Mouse (Mus musculus) thymus, postnatal 14 days (tissue): Measurements from ENCODE around the gene Tmc2.

Source experiments
- DNase-seq: peaks from one replicate; pipeline ENCODE4 v3.0.0; 2021

The Tmc2 gene

DNA sequence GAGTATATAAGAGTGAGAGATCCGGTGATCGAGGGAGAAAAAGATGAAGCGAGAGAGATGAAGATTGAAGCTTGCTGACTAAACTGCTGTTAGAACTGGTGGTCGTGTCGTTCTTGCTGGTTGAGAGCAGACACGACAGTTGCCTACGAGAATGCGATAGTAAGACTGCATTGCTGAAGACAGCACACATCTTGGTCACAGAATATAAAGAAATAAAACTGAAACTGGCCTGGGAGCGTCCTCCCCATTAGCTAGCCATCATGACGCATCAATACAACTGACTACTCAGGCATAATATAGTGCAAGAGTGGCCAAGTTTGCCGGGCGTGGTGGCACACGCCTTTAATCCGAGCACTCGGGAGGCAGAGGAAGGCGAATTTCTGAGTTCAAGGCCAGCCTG, at the start of gene Tmc2:
Gene Tmc2 (plus strand): TSS at position 301 of the 400 bp plus-strand sequence.
- DNase-seq = no peak

- no peak for DNase-seq
Observed at GRCm38 (mm10) chr2:130146089-130146668, 48.8 kb upstream of the Tmc2 start.

GRCm38 (mm10) chr2:130155171-130155570, 39.8 kb upstream of the Tmc2 start:
- no peak for DNase-seq

DNA sequence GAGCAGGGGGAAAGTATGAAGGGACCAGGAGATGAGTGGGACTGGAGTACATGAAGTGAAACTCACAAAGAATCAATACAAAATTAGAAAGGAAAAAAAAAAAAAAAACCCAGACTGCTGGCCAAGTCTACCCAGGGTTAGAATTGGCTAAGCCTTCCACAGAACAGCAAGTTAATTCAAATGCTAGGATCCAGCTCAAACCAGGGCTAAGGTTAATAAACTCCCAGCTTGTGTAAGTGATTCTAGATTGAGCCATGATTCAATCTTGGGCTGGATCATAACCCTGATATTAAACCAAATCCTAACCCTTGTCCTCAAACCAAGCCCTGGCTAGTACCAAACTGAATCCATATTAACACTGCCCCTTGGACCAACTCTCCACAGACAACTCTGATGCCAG, 39.1 kb upstream of the Tmc2 start:
- DNase-seq = no peak

DNA sequence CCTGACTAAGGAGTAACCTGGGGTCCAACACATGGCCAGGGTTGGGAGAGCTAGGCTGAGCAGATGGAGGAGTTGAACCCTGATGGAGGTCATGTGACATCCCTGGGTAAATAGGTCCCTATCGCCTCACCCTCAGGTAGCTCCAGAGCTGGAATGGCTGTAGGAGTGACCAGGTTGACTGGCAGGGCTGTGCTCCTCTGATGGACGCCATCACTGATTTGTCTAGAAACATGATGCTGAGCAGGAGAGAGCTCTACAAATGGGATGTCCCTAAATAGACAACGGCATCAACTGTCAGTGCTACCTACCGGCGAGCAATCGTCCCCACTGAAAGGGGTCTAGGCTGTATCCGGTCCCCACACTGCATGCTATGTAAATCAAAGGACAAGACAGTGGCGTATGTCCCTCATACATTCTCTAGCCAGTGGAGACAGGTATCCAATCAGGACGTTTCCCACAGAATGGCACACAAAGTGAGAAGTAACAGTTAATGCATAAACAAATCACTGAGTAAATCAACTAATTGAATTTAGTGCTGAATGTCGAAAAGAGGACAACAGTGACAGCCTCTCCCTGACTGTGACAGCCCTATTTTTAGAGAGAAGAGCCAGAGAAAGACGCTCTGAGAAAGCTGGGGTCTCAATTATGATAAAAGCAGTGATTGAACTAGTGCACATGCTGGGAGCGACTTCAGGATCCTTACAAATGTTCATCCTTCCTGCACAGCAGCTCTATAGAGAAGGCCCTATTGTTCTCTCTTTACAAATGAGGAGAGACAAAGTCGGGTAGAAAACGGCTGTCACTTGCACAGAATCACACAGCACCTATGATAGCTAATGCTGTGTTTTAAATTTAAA, 37.5 kb upstream of the Tmc2 start:
- no peak for DNase-seq

GRCm38 (mm10) chr2:130158088-130158437, 36.9 kb upstream of the Tmc2 start:
- DNase-seq = no peak

DNA sequence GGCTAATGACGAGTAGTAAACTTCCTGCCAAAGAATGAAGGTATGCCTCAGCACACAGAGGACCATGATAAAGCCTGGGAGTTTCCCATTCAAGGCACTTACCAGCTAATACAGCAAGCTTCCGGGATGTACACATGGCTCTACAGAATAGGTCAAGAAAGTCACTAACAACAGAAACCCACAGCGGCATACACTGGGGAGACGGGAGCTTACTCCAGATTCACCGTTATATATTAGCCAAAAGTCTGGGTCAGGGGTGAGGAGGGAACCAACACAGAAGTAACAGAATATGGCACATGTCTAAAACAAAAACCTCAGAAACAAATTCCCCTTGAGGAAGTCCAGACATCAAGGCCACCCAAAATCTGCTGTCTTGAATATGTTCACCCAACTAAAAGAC, 32.3 kb upstream of the Tmc2 start:
- DNase-seq = no peak

DNA sequence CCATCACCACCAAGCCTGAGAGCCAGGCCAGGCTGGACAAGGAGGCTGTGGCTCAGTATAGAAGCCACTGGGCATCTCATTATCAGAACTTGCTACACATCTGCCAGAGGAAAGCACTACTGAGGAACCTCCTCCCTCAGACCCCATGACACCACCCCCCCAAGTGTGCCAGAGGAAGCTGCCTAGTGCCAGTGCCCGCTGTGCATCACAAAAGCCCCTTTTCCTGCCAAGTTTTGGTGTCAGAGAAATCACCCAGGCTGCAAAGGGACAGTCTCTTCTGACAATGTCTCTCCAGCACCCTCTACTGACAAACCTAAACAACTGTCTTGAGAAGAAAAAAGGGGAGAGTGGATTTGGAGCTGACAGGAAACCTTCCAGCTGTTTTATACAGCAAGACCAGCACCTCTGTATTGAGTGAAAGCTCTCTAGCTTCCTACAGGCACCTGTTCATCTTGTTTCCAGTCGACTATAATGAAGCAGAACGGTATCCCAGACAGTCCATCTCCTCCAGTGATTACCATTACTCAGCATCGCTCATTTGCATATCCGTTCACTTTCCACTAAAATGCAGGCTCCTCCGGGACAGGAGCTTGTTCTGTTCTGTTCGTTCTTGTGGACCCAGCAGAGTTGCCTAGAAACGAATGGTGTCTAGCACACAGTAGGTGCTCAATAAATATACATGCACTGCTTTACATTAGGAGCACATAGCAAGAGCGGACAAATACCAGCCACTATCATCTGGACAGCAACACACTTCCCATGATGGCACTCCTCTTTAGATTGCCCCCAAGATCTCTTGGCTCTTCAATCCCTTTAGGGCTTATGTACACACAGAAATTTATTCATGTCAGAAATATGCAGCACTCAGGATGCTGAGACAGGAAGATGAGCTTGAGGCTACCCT, 28.4 kb upstream of the Tmc2 start:
- peak; percentile 13 for DNase-seq

GRCm38 (mm10) chr2:130167861-130168260, 27.1 kb upstream of the Tmc2 start:
- DNase-seq = peak; percentile 39

GRCm38 (mm10) chr2:130171674-130172073, 23.3 kb upstream of the Tmc2 start:
- no peak for DNase-seq

- no peak for DNase-seq
Observed at GRCm38 (mm10) chr2:130176820-130177219, 18.2 kb upstream of the Tmc2 start.

- DNase-seq = no peak
Observed at GRCm38 (mm10) chr2:130178381-130178705, 16.7 kb upstream of the Tmc2 start.

- peak; percentile 83 for DNase-seq
Observed at GRCm38 (mm10) chr2:130178706-130179506, 16.1 kb upstream of the Tmc2 start, which contains the start of gene Snrpb. Snrpb (minus strand) TSS chr2:130179403.

DNA sequence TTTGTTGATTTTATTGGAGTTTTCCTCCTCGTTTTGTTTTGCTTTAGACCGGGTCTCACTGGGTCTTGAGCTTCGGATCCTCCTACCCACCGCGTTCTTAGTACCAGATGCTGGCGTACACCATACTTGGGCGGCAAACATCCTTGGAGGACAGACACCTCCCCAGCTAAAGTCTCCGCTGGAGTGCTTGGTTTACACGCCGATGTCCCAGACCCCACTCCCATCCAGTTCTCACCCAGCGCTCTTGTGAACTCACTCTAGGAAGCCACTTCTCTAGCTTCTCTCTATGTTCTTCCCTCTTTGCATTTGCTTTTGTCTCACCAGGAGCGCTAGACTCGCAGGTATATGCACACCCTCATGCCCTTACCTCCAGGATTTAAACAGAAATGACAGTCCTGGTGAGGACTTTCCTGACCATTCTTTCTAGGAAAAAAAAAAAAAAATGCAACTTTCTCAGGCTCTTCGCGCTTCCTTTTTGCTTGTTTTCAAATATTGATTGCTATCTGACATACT, 15.4 kb upstream of the Tmc2 start:
- DNase-seq = no peak

GRCm38 (mm10) chr2:130188391-130188790, 6.6 kb upstream of the Tmc2 start:
- DNase-seq = no peak

GRCm38 (mm10) chr2:130200961-130201360, 6.0 kb downstream of the Tmc2 start:
- DNase-seq = no peak

GRCm38 (mm10) chr2:130207376-130207775, 12.4 kb downstream of the Tmc2 start:
- DNase-seq = no peak

DNA sequence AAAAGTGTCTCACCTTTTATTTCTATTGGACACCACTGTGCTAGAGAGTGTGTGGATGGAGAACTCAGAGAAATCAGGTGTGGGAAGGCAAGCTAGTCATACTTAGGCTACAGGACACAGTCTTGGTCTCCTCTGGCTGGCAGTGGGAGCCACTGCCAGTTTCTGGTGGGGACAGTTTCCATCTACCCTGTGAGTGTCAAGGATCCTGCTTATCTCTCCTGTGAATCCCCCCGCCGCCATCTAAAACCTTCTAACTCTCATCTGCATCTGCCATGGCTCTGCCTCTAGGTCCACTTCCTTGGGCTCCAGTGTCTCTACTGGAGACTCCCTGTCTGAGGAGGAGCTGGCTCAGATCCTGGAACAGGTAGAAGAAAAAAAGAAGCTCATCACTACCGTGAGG, 13.0 kb downstream of the Tmc2 start:
- DNase-seq = no peak

DNA sequence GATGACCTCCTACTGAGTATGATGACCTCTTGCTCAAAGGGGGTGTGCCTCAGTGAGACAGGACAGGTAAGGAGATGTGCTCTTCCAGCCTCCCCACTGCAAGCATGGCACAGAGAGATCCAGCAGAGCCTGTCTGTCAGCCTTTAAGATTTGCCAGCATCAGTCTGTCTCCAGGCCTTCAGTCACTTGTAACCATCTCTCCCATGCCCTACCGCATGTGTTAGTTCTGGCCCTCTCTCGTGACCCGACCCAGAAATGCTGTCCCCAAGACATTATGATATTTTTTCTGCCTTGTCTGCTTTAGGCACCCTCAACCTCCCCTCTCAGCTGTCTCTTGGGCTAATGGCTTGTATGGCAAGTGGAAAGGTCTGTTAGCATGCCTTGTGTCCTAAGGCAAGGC, 14.6 kb downstream of the Tmc2 start:
- DNase-seq = no peak

DNA sequence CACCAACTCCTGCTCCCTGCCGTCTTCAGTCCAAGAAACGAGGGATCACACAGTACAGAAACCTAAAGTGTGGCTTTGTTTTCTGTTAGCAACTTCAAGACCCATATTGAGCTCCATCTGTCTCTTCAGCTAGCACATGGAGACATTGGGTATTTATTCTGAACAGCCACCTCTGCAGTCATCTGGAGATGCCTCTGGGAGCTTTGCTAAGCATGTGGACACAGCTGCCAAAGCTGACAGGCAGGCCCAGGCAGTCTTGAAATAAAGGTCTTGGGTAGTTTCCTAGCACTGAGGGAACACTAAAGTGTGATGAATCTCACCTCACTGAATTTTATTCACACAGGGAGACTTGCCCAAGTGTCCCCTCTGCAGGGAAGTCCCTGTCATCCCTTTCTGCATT, 16.6 kb downstream of the Tmc2 start:
- no peak for DNase-seq

GRCm38 (mm10) chr2:130246912-130247311, 51.9 kb downstream of the Tmc2 start:
- peak; percentile 33 for DNase-seq

GRCm38 (mm10) chr2:130248226-130248625, 53.2 kb downstream of the Tmc2 start:
- no peak for DNase-seq

GRCm38 (mm10) chr2:130256762-130257161, 61.8 kb downstream of the Tmc2 start:
- no peak for DNase-seq
